Mouse (Mus musculus) liver, adult 2 months (tissue): ENCODE data around the gene Tk1. TPM values are rescaled to one million over a fixed set of nuclear protein-coding genes. Genes with fewer than 3 reads are reported as not detected.

Experiments used
- DNase-seq: peaks from one replicate; pipeline ENCODE4 v3.0.0-alpha.2; 2011; ENCODE audit warnings: low read depth, low spot score; ENCODE audit errors: extremely low read depth
- H3K27ac ChIP-seq: fragments of 200-500 bp; replicated peaks from 2 replicates; pipeline ENCODE4 v1.5.1; 2012; ENCODE audit warnings: low read depth, mild to moderate bottlenecking, control low read depth, inconsistent platforms, low read length; ENCODE audit not compliant: insufficient read depth
- H3K27me3 ChIP-seq: fragments of 200-500 bp; 2 replicates; pipeline ENCODE4 v1.6.1; 2012; ENCODE audit warnings: mild to moderate bottlenecking, moderate library complexity, low read length, inconsistent platforms; ENCODE audit not compliant: control insufficient read depth, insufficient read depth
- H3K36me3 ChIP-seq: fragments of 200-500 bp; 2 replicates; pipeline ENCODE4 v1.6.1; 2012; ENCODE audit warnings: low read length, inconsistent platforms; ENCODE audit not compliant: control insufficient read depth, insufficient read depth
- H3K4me1 ChIP-seq: fragments of 200-500 bp; 2 replicates; pipeline ENCODE4 v1.6.1; 2011; ENCODE audit warnings: low read length; ENCODE audit not compliant: control insufficient read depth, insufficient read depth
- H3K4me3 ChIP-seq: fragments of 200-500 bp; 2 replicates; pipeline ENCODE4 v1.5.1; 2011; ENCODE audit warnings: low read depth, mild to moderate bottlenecking, control low read depth, low read length, moderate library complexity; ENCODE audit not compliant: insufficient read depth
- H3K79me2 ChIP-seq: fragments of 200-500 bp; 2 replicates; pipeline ENCODE4 v1.6.1; 2012; ENCODE audit warnings: inconsistent platforms, mild to moderate bottlenecking, low read length, moderate library complexity; ENCODE audit not compliant: control insufficient read depth, insufficient read depth
- H3K9ac ChIP-seq: fragments of 200-500 bp; 2 replicates; pipeline ENCODE4 v1.6.1; 2012; ENCODE audit warnings: low read depth, mild to moderate bottlenecking, control low read depth, inconsistent platforms, low read length
- CTCF ChIP-seq: fragments of 200-500 bp; IDR thresholded peaks from 2 replicates; pipeline ENCODE4 v1.5.1; 2011; ENCODE audit warnings: low read depth, low read length, control low read depth
- POLR2A ChIP-seq: fragments of 200-500 bp; IDR thresholded peaks from 2 replicates; pipeline ENCODE4 v1.6.1; 2011; ENCODE audit warnings: low read length, control low read depth; ENCODE audit not compliant: insufficient read depth; ENCODE audit errors: extremely low read depth
- WGBS: fragments of 180-500 bp; shearing (Covaris S2); methylation state at CpG from one replicate; pipeline ENCODE4 v1.1.7; 2018; 5-methylcytosine and 5-hydroxymethylcytosine counted together
- polyA plus RNA-seq: library from polyadenylated mRNA; depleted of rRNA; stranded (reverse); fragments of >200 nt; gene quantifications from 2 replicates; pipeline ENCODE4 v1.2.3, GENCODE M21; 2012
- total RNA-seq: library from RNA; depleted of rRNA; stranded (reverse); fragments of >200 nt; gene quantifications from 2 replicates; pipeline ENCODE4 v1.2.3, GENCODE M21; 2014

Tk1 gene
- total and polyA plus RNA-seq, 2 experiments: 45.6 to 56.9 TPM

DNA sequence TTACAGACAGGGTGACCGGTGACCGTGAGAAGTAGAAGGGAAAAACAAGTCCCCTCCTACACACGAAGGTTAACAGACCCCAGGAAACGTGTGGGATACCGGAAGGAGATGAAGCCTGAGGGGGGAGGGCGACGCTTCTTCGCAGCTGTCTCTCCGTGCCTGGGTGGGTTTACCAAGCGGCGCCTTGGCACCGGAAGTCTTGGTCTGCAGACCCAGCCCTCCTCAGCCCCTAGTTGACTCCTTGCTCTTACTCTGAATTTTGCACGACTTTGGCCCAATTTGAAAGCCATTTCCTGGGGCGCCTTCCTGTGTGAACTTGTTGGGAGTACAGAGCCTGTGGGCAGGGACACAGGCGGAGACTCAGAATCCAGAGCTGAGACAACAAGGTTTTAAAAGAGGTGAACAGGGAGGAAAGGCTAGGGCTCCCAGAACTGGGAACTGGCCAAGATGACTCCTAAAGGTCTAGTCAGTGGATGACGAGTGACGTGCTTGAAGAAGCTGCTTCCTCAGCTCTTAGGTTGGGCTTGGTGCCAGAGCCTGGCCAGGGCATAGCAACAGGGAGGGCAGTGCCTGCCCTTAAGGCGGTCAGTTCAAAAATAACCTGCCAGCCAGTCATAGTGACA is 44.6 kb downstream of the Tk1 start:
- DNase-seq: peak; percentile 53
- Histone ChIP-seq H3K9ac (peak overlapping the region; percentile 3; the same call in 1 of the 2 replicates), H3K79me2 (no peaks in the 10 kb centered on the region), H3K36me3 (no peaks in the 10 kb centered on the region), H3K4me1 (peaks cover 4% of the 10 kb centered on the region; the same call in 1 of the 2 replicates), H3K27ac (peak overlapping the region; percentile 45), H3K27me3 (no peaks in the 10 kb centered on the region), H3K4me3 (peak overlapping the region; percentile 62)
- TF ChIP-seq POLR2A (no peak), CTCF (no peak)
- WGBS: 16% methylated on average over 18 of the region's 18 CpGs

DNA sequence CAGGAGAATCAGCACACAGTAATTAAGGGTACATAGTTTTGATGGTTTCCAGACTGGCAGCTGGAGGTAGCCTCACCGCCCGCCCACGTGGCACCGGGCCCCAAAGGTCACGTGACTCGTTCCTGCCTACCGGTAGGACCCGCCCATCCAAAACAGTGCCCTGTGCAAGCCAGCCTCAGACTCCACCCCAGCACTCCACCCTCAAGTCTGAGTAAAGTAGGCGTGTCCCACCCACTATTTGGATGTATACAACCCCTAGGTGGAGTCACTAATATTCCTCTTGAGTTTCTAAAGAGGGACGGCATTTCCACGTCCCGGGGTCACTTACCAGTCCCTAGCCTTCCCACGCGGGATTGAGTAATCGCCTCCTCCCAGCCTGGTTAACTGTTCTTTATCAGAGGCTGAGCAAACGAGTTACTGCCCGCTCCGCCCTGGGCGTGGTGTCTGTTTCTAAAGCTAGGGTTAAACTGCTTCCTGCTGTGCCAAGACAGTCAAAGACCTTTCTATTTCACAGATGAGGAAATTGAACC is 45.2 kb downstream of the Tk1 start:
- Histone ChIP-seq H3K9ac (peak overlapping the region; percentile 49), H3K4me3 (peak overlapping the region; percentile 62), H3K79me2 (no peaks in the 10 kb centered on the region), H3K36me3 (no peaks in the 10 kb centered on the region), H3K27me3 (no peaks in the 10 kb centered on the region), H3K4me1 (peaks cover 4% of the 10 kb centered on the region; the same call in 1 of the 2 replicates), H3K27ac (peak overlapping the region; percentile 59)
- TF ChIP-seq POLR2A (no peak), CTCF (no peak)
- WGBS: 0% methylated on average over 19 of the region's 19 CpGs
- DNase-seq: peak; percentile 90

DNA sequence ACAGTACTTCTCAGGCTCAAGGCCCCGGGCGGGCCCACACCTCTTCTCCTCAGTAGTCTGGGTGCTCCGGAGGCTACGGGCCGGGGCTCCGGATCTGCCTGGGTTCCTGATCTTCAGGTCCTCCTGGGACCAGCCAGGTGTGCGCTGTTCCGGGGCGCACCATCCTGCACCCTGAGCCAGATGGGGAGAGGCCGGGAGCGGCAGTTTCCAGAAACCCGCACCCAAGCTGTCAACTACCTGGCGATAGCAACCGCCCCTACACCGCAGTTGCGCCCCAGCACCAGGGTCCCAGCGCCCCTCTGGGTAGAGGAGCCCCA is 45.7 kb downstream of the Tk1 start:
- no peak for TF ChIP-seq CTCF
- peak overlapping the region; percentile 59 for H3K27ac ChIP-seq
- H3K4me3 ChIP-seq: peak overlapping the region; percentile 62
- H3K36me3 ChIP-seq: no peaks in the 10 kb centered on the region
- no peaks in the 10 kb centered on the region for H3K79me2 ChIP-seq
- peak overlapping the region; percentile 49 for H3K9ac ChIP-seq
- no peaks in the 10 kb centered on the region for H3K27me3 ChIP-seq
- under 1% methylated on average over 17 of the region's 17 CpGs for WGBS
- no peak for DNase-seq
- peaks cover 4% of the 10 kb centered on the region; the same call in 1 of the 2 replicates for H3K4me1 ChIP-seq

DNA sequence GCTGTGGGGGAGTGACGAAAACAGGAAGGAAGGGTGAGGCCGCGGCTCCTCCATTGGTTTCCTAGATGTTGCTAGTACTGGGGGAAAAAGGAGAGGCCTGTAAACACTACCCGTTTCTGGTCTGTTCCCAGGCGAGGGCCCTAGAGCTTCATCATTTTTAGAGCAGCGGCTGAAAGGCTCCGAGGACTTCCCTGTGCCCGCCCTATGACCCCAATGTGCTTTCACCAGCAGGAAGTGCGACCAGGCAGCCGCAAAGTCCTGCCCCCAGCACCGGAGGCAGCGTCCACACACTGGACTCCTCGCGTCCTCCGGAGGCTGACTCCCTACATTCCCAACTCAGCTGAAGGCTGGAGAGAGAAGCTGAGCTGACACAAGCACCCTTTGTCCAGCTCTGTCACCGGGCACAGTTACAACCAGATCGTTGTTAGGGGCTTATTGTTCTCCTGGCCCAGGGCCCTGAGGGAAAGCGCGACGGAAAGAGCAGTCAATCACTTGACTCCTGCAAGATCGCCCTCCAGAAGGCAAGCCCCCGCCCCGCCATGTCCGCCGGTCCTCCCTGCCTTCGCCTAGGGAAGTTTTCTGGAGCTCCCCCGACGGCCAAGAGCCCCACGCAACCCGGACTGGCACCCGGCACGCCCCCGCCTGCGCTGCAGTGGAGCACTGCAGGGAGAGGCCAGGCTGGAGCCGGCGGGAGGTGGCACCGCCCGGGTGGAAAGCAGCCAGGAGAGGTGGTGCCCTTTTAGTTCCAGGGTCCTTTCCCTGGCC is 46.3 kb downstream of the Tk1 start:
- DNase-seq: peak; percentile 78
- TF ChIP-seq CTCF (no peak), POLR2A (0 out of 2 replicates have a peak, but pooled peaks have one; percentile 12)
- Histone ChIP-seq H3K27ac (peak overlapping the region; percentile 59), H3K79me2 (no peaks in the 10 kb centered on the region), H3K4me3 (peak overlapping the region; percentile 62), H3K9ac (peak overlapping the region; percentile 49), H3K4me1 (peaks cover 4% of the 10 kb centered on the region; the same call in 1 of the 2 replicates), H3K36me3 (no peaks in the 10 kb centered on the region), H3K27me3 (no peaks in the 10 kb centered on the region)
- 4% methylated on average over 38 of the region's 38 CpGs for WGBS

DNA sequence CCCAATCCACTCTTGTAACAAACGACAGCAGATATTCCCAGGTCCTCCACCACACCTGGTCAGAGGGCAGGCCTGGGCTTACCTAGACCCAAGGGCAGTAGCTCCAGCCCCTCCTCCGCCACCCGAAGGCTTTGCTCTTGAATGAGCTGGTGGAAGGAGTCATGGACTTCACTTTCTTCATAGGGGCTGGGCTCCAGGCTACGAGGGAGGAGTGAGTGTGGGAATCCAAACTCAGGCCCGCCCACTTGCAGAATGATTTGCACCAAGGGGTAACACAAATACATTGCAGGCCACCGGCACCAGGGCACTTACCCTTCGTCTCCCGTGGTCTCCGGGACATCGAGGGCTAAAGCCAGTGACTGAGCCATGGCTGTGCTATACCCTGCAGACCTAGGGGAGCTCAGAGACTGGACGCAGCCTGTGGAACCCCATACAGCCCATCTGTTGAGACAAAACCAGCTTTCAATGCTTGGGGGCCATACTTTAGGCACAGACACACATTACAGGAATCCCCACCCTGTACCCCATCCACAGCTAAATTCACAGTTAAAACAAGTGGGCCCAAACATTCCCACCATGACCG is 47.0 kb downstream of the Tk1 start:
- no peaks in the 10 kb centered on the region for H3K79me2 ChIP-seq
- H3K36me3 ChIP-seq: no peaks in the 10 kb centered on the region
- H3K27me3 ChIP-seq: no peaks in the 10 kb centered on the region
- H3K27ac ChIP-seq: peak overlapping the region; percentile 59
- H3K4me3 ChIP-seq: peak overlapping the region; percentile 26; the same call in 1 of the 2 replicates
- no peak for DNase-seq
- TF ChIP-seq CTCF (no peak), POLR2A (0 out of 2 replicates have a peak, but pooled peaks have one; percentile 3)
- H3K9ac ChIP-seq: peak overlapping the region; percentile 18; the same call in 1 of the 2 replicates
- 62% methylated on average over 12 of the region's 12 CpGs for WGBS
- H3K4me1 ChIP-seq: peaks cover 4% of the 10 kb centered on the region; the same call in 1 of the 2 replicates
